Mouse (Mus musculus) liver, embryonic 13.5 days (tissue): ENCODE results near the gene Olfr1489. TPM values are rescaled to one million over a fixed set of nuclear protein-coding genes. Genes with fewer than 3 reads are reported as not detected.
"Not testable (repeated sequence)": the region's sequence is repeated elsewhere in the genome, so short reads cannot be mapped to it uniquely, and the experiment has no call there.

Experiments
- ATAC-seq: fragments of 200-750 bp; cut with Nextera tagmentation; 2 replicates; pipeline ENCODE4 v1.8.0; 2017; ENCODE audit warnings: low read depth, mild to moderate bottlenecking, moderate number of reproducible peaks, moderate library complexity
- DNase-seq: peaks from one replicate; pipeline ENCODE4 v3.0.0; 2022
- H3K27ac ChIP-seq: fragments of 300-500 bp; sonication (generic); 2 replicates; pipeline ENCODE4 v1.5.1; 2015; ENCODE audit warnings: moderate library complexity, mild to moderate bottlenecking, inconsistent platforms
- H3K27me3 ChIP-seq: fragments of 300-500 bp; sonication (generic); 2 replicates; pipeline ENCODE4 v1.6.1; 2015; ENCODE audit warnings: mild to moderate bottlenecking, inconsistent platforms
- H3K36me3 ChIP-seq: fragments of 300-500 bp; sonication (generic); 2 replicates; pipeline ENCODE4 v1.6.1; 2015; ENCODE audit warnings: mild to moderate bottlenecking, inconsistent platforms
- H3K4me1 ChIP-seq: fragments of 300-500 bp; sonication (generic); replicated peaks from 2 replicates; pipeline ENCODE4 v1.6.1; 2015; ENCODE audit warnings: inconsistent platforms
- H3K4me2 ChIP-seq: fragments of 300-500 bp; sonication (generic); 2 replicates; pipeline ENCODE4 v1.6.1; 2015; ENCODE audit warnings: inconsistent platforms, mild to moderate bottlenecking, moderate library complexity
- H3K4me3 ChIP-seq: fragments of 300-500 bp; sonication (generic); replicated peaks from 2 replicates; pipeline ENCODE4 v1.5.1; 2015; ENCODE audit warnings: mild to moderate bottlenecking, inconsistent platforms
- H3K9ac ChIP-seq: fragments of 300-500 bp; sonication (generic); 2 replicates; pipeline ENCODE4 v1.6.1; 2015; ENCODE audit warnings: mild to moderate bottlenecking, inconsistent platforms
- H3K9me3 ChIP-seq: fragments of 300-500 bp; sonication (generic); replicated peaks from 2 replicates; pipeline ENCODE4 v1.6.1; 2016; ENCODE audit warnings: inconsistent platforms
- WGBS: fragments of 180-500 bp; shearing (Covaris S2); methylation state at CpG from one replicate; pipeline ENCODE4 v1.1.7; 2015; ENCODE audit not compliant: insufficient replicate concordance; 5-methylcytosine and 5-hydroxymethylcytosine counted together
- microRNA-seq: library from miRNA; unstranded; fragments of <30 nt; microRNA quantifications from one replicate; pipeline ENCODE4, GENCODE M21; 2016
- polyA plus RNA-seq: library from polyadenylated mRNA; unstranded; fragments of >200 nt; fragmentation: Nextera tagmentation; extraction: Ambion mirVana; gene quantifications from 2 replicates; pipeline ENCODE4 v1.2.1, GENCODE M21; 2015

Gene Olfr1489
- polyA plus RNA-seq, result not detected in 2 replicates

- WGBS, result 64% methylated on average over 1 of the region's 1 CpGs
- Histone ChIP-seq H3K9me3 (no peaks in the 10 kb centered on the region), H3K27me3 (no peaks in the 10 kb centered on the region), H3K4me3 (no peak within 1 kb of the TSS), H3K9ac (no peak within 1 kb of the TSS), H3K36me3 (no peaks in the 10 kb centered on the region), H3K4me1 (no peaks in the 10 kb centered on the region), H3K4me2 (no peak within 1 kb of the TSS), H3K27ac (no peak within 1 kb of the TSS)
- no peak for ATAC-seq
- DNase-seq, result no peak
Observed at GRCm38 (mm10) chr19:13631321-13631720, at the start of gene Olfr1489. Olfr1489 (plus strand) TSS chr19:13631621.

GRCm38 (mm10) chr19:13583211-13583610 lies 48.2 kb upstream of the Olfr1489 start, which contains the start of gene Olfr1484:
Olfr1484 (plus strand) TSS chr19:13583511.
- no peaks in the 10 kb centered on the region for H3K4me1 ChIP-seq
- no peak within 1 kb of the TSS for H3K9ac ChIP-seq
- DNase-seq, result no peak
- no peak within 1 kb of the TSS for H3K4me2 ChIP-seq
- no peak within 1 kb of the TSS for H3K4me3 ChIP-seq
- 76% methylated on average over 1 of the region's 1 CpGs for WGBS
- H3K27me3 ChIP-seq, result no peaks in the 10 kb centered on the region
- H3K9me3 ChIP-seq, result no peaks in the 10 kb centered on the region
- H3K27ac ChIP-seq, result no peak within 1 kb of the TSS
- ATAC-seq, result no peak
- no peaks in the 10 kb centered on the region for H3K36me3 ChIP-seq

- ATAC-seq, H3K4me1 ChIP-seq: not testable (repeated sequence)
- WGBS, result 58% methylated on average over 2 of the region's 2 CpGs
Observed at GRCm38 (mm10) chr19:13617075-13617474, 14.3 kb upstream of the Olfr1489 start, which contains the start of gene Olfr1487. Olfr1487 (plus strand) TSS chr19:13617375.

GRCm38 (mm10) chr19:13650791-13651190 lies 19.4 kb downstream of the Olfr1489 start, which contains the start of gene Olfr1490:
Olfr1490 (plus strand) TSS chr19:13651091.
- H3K4me2 ChIP-seq, result no peak within 1 kb of the TSS
- no peak within 1 kb of the TSS for H3K4me3 ChIP-seq
- H3K27ac ChIP-seq, result no peak within 1 kb of the TSS
- no peaks in the 10 kb centered on the region for H3K4me1 ChIP-seq
- no peaks in the 10 kb centered on the region for H3K36me3 ChIP-seq
- ATAC-seq, result no peak
- no peak for DNase-seq
- 33% methylated on average over 1 of the region's 1 CpGs for WGBS
- no peaks in the 10 kb centered on the region for H3K9me3 ChIP-seq
- H3K9ac ChIP-seq, result no peak within 1 kb of the TSS
- H3K27me3 ChIP-seq, result no peaks in the 10 kb centered on the region

More at GRCm38 (mm10) chr19:13617075-13617474, 14.3 kb upstream of the Olfr1489 start, which contains the start of gene Olfr1487:
- not testable (repeated sequence) for H3K27me3 ChIP-seq, H3K4me2 ChIP-seq, H3K36me3 ChIP-seq, H3K9me3 ChIP-seq, H3K9ac ChIP-seq, H3K4me3 ChIP-seq, H3K27ac ChIP-seq, DNase-seq

Small RNAs within 50 kb of the gene (microRNA-seq; reads per million reads assigned to microRNA genes)
- not detected for gene Gm22323
- not detected for gene Gm23931

Other genes starting within 250 kb of the Olfr1489 start
- not detected in 2 replicates for gene Olfr1469, start 223.8 kb upstream of the Olfr1489 start, polyA plus RNA-seq
- not detected in 2 replicates for gene Olfr1471, start 188.2 kb upstream of the Olfr1489 start, polyA plus RNA-seq
- not detected in 2 replicates for gene Olfr1472, start 175.5 kb upstream of the Olfr1489 start, polyA plus RNA-seq
- gene Olfr1474, start 162.1 kb upstream of the Olfr1489 start, polyA plus RNA-seq, result not detected in 2 replicates
- not detected in 2 replicates for gene Olfr1475, start 151.4 kb upstream of the Olfr1489 start, polyA plus RNA-seq
- gene Olfr1477, start 131.1 kb upstream of the Olfr1489 start, polyA plus RNA-seq, result not detected in 2 replicates
- not detected in 2 replicates for gene Olfr1480, start 103.7 kb upstream of the Olfr1489 start, polyA plus RNA-seq
- not detected in 2 replicates for gene Olfr1484, start 48.1 kb upstream of the Olfr1489 start, polyA plus RNA-seq
- gene Olfr1487, start 14.2 kb upstream of the Olfr1489 start, polyA plus RNA-seq, result not detected in 2 replicates
- gene Olfr1490, start 19.5 kb downstream of the Olfr1489 start, polyA plus RNA-seq, result not detected in 2 replicates
- not detected in 2 replicates for gene Olfr1491, start 65.6 kb downstream of the Olfr1489 start, polyA plus RNA-seq
- not detected in 2 replicates for gene Olfr1493-ps1, start 91.7 kb downstream of the Olfr1489 start, polyA plus RNA-seq
- not detected in 2 replicates for gene Olfr1494, start 108.1 kb downstream of the Olfr1489 start, polyA plus RNA-seq
- gene Olfr1495, start 133.0 kb downstream of the Olfr1489 start, polyA plus RNA-seq, result not detected in 2 replicates
- gene Olfr1496, start 146.3 kb downstream of the Olfr1489 start, polyA plus RNA-seq, result not detected in 2 replicates
- not detected in 2 replicates for gene Olfr1497, start 166.6 kb downstream of the Olfr1489 start, polyA plus RNA-seq
- gene Olfr1499, start 187.8 kb downstream of the Olfr1489 start, polyA plus RNA-seq, result not detected in 2 replicates
- gene Olfr1500, start 198.9 kb downstream of the Olfr1489 start, polyA plus RNA-seq, result not detected in 2 replicates
- not detected in 2 replicates for gene Olfr1501, start 219.1 kb downstream of the Olfr1489 start, polyA plus RNA-seq
- not detected in 2 replicates for gene Olfr1502, start 230.2 kb downstream of the Olfr1489 start, polyA plus RNA-seq